Mouse (Mus musculus) neutrophil, adult 5-6 weeks (primary cell): ENCODE results near the gene Olfr1507. TPM values are rescaled to one million over a fixed set of nuclear protein-coding genes. Genes with fewer than 3 reads are reported as not detected.
A peak's percentile ranks its signal among the peaks of the same experiment; 100 is the strongest.

Experiments
- ATAC-seq: fragments of 151-379, 151-347 bp; 2 replicates; pipeline ENCODE4 v1.8.0; 2017; ENCODE audit warnings: mild to moderate bottlenecking, moderate TSS enrichment; ENCODE audit not compliant: insufficient number of reproducible peaks, poor library complexity, low FRiP score, severe bottlenecking; ENCODE audit errors: extremely low read depth
- total RNA-seq: library from RNA; stranded (forward); fragments of 200-1000 nt; gene quantifications from 2 replicates; pipeline ENCODE4 v1.2.3, GENCODE M21; 2017

Gene Olfr1507
- total RNA-seq = not detected in 2 replicates

DNA sequence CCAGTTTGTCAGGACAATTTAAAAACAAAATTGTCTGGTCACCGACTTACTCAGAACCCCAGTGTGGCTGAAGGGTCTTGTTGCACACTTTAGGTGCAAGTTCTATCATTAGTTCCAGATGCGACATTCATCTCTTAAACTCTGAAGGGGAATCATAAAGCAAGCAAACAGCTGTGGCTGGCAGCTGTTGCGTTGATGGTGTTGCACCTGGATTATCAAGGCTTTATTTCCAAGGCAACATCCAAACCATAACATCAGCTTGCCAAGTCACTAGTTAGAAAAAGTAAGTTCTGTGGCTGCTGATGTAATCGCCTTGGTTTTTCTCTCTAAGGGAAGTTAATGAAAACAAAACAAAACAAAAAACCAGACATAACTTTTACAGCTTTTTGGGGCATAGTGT is at the start of gene Olfr1507:
Gene Olfr1507, minus strand, starts transcription at position 234 of the 400 bp plus-strand sequence.
- no peak for ATAC-seq

DNA sequence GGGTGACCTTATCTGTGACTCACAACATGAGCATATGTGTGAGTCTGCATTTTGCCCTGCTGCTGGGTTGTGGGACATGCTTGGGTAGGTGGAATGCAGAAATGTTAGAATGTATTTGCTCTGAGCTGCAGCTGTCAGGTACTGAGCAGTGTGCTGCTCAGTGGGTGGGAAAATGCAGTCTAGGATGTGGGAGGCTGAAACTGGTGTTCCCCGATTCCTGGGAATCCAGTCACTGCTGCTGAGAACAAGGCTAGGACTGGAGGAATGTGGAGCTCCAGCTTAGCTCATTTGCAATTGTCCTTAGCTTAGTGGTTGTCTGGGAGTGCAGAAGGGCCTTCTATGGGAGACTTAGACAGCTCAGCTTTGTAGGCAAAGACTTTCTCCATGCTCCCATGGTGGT is 37.8 kb upstream of the Olfr1507 start:
- ATAC-seq = no peak

DNA sequence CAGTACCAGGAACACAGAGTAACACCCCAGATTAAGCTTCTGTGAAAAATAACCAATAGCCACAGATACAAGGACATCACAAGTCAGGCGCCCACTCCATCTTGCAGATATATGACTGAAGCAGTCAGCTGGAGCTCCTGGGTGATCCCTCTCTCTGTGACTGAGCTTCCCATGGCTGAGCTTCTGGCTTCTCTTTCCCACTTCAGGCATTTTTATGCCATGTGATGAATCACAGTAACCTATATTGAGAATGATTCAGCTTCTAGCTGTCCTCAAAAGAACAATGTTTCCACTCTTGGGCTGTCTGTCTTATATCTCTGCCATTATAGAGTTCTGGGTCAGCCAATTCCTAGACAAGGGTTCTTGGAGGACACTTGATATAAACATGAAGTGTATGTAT is 29.4 kb upstream of the Olfr1507 start:
- ATAC-seq = no peak

DNA sequence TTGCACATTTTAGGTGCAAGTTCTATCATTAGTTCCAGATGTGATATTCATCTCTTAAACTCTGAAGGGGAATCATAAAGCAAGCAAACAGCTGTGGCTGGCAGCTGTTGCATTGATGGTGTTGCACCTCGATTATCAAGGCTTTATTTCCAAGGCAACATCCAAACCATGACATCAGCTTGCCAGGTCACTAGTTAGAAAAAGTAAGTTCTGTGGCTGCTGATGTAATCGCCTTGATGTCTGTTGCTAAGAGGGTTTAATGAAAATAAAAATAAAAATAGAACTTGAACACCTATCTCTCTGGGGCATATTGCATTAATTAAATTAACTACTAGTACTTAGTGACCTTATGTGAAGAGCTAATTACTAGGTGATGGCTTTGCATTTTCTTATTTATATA is 28.2 kb downstream of the Olfr1507 start, which contains the start of gene Olfr1508:
Gene Olfr1508, minus strand, starts transcription at position 101 of the 400 bp plus-strand sequence.
- ATAC-seq = no peak

DNA sequence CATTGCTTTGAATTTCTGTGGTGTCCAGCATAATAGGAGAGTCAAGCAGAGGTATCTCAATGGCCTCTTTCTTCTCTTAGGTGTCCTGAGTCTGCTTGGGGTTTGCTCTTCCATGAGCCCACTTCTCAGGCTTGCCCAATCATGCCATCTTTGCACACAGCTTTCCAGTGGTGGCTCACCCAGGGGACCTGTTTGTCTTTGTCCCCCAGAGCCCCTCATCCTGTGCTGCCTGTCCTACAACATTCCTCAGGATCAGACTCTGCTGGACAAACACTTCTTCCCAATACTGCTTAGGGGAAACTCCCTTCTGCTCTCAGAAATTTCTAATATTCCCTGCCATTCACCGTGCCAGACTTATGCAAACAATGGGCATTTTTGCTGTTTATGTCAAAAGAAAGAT is 29.8 kb downstream of the Olfr1507 start:
- no peak for ATAC-seq

DNA sequence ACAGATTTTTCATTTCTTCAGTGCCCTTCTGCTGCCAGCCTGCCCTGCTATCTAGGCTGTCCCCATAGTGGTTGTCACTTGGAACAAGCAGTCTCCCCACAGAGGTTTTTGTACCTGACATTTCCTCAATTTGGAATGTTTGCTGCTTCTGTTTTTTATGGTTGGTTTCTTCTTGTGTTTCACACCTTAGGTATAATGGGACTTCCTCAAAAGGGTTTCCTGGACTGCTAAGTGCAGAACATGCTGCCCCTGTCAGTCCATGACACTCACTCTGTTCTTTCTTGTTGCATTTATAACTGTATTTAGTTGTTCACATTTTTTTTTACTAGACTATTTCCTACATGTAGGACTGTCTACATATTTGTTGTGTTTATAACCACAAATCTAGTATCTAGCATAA is 33.6 kb downstream of the Olfr1507 start:
- ATAC-seq = no peak

DNA sequence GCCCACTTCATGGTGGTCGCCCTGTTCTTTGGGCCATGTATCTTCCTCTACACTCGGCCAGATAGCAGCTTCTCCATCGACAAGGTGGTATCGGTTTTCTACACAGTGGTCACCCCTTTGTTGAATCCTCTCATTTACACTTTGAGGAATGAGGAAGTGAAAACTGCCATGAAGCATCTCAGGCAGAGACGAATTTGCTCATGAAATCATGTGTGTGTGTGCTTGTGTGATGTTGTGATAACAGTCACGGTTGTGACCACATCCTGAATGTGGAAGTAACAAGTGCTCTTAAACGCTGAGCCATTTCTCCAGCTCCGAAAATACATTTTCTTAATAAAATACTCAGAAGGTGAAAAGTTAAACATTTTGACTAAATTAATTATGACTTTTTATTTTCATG is 44.4 kb downstream of the Olfr1507 start:
- ATAC-seq = peak; percentile 70; the same call in 1 of the 2 replicates

DNA sequence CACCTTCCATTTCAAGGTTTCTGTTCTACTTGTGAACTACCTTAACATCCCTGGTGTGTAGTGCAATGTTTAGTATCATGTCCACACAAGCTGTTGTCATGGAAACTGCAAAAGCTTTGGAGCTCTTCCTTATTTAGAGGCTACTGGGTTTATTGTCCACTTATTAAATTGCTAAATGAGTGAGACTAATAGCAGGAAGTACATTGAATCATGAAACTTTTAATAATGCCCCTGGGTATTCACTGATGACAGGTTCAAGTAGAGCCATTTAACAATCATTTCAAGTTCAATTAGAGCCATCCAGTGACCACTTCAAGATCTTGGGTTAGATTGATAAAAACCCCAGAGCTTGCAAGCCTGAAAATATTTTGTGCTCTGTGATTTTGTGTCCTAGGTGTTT is 52.9 kb downstream of the Olfr1507 start, which contains the start of gene Olfr1509:
Gene Olfr1509, plus strand, starts transcription at position 301 of the 400 bp plus-strand sequence.
- ATAC-seq = no peak

Other genes starting within 250 kb of the Olfr1507 start
- gene Chd8, start 238.0 kb downstream of the Olfr1507 start, total RNA-seq = 155 and 214 TPM in 2 replicates
- 55.7 and 61.0 TPM in 2 replicates for gene Tox4, start 216.6 kb downstream of the Olfr1507 start, total RNA-seq
- 12.2 and 16.8 TPM in 2 replicates for gene Rab2b, start 216.2 kb downstream of the Olfr1507 start, total RNA-seq
- gene Mettl3, start 190.6 kb downstream of the Olfr1507 start, total RNA-seq = 88.0 and 97.4 TPM in 2 replicates
- 0.35 TPM in 1 of 2 replicates, not detected in the other for gene Sall2, start 167.0 kb downstream of the Olfr1507 start, total RNA-seq
- gene Olfr1513, start 139.3 kb downstream of the Olfr1507 start, total RNA-seq = not detected in 2 replicates
- gene Olfr1512, start 116.6 kb downstream of the Olfr1507 start, total RNA-seq = not detected in 2 replicates
- not detected in 2 replicates for gene Olfr1511, start 98.4 kb downstream of the Olfr1507 start, total RNA-seq
- gene Olfr1510, start 81.4 kb downstream of the Olfr1507 start, total RNA-seq = not detected in 2 replicates
- gene Olfr1509, start 52.8 kb downstream of the Olfr1507 start, total RNA-seq = not detected in 2 replicates
- 0.12 TPM in 1 of 2 replicates, not detected in the other for gene Olfr1508, start 28.3 kb downstream of the Olfr1507 start, total RNA-seq